Mouse (Mus musculus) fat pad, adult 2 months (tissue): ENCODE data around the gene Ahr.
A peak's percentile ranks its signal among the peaks of the same experiment; 100 is the strongest.

ENCODE experiments used
- DNase-seq: peaks from one replicate; pipeline ENCODE4 v3.0.0-alpha.2; 2011; ENCODE audit warnings: low read depth, low spot score; ENCODE audit errors: extremely low read depth

The Ahr gene

GRCm38 (mm10) chr12:35534754-35535236 lies at the start of gene Ahr:
Gene Ahr (minus strand): TSS chr12:35535038.
- no peak for DNase-seq

- no peak for DNase-seq
Observed at GRCm38 (mm10) chr12:35578826-35579225, 44.0 kb upstream of the Ahr start.

- DNase-seq: no peak
Observed at GRCm38 (mm10) chr12:35576107-35576506, 41.3 kb upstream of the Ahr start.

- no peak for DNase-seq
Observed at GRCm38 (mm10) chr12:35573713-35574112, 38.9 kb upstream of the Ahr start.

GRCm38 (mm10) chr12:35562826-35563225 lies 28.0 kb upstream of the Ahr start:
- no peak for DNase-seq

GRCm38 (mm10) chr12:35558868-35559267 lies 24.0 kb upstream of the Ahr start:
- no peak for DNase-seq

GRCm38 (mm10) chr12:35555925-35556324 lies 21.1 kb upstream of the Ahr start:
- DNase-seq: no peak

GRCm38 (mm10) chr12:35554309-35554708 lies 19.5 kb upstream of the Ahr start:
- DNase-seq: no peak

- no peak for DNase-seq
Observed at GRCm38 (mm10) chr12:35553174-35553573, 18.3 kb upstream of the Ahr start.

GRCm38 (mm10) chr12:35550299-35550698 lies 15.5 kb upstream of the Ahr start:
- no peak for DNase-seq

GRCm38 (mm10) chr12:35542836-35543235 lies 8.0 kb upstream of the Ahr start:
- no peak for DNase-seq

GRCm38 (mm10) chr12:35538843-35539242 lies 4.0 kb upstream of the Ahr start:
- DNase-seq: no peak

- no peak for DNase-seq
Observed at GRCm38 (mm10) chr12:35534114-35534753, 604 bp downstream of the Ahr start.

- no peak for DNase-seq
Observed at GRCm38 (mm10) chr12:35533748-35534113, 1.1 kb downstream of the Ahr start.

- no peak for DNase-seq
Observed at GRCm38 (mm10) chr12:35533133-35533532, 1.7 kb downstream of the Ahr start.

GRCm38 (mm10) chr12:35532151-35532550 lies 2.7 kb downstream of the Ahr start:
- no peak for DNase-seq

GRCm38 (mm10) chr12:35530587-35530986 lies 4.3 kb downstream of the Ahr start:
- no peak for DNase-seq

- DNase-seq: no peak
Observed at GRCm38 (mm10) chr12:35527429-35527828, 7.4 kb downstream of the Ahr start.

- no peak for DNase-seq
Observed at GRCm38 (mm10) chr12:35522585-35523103, 12.2 kb downstream of the Ahr start.

GRCm38 (mm10) chr12:35515621-35516020 lies 19.2 kb downstream of the Ahr start:
- no peak for DNase-seq

- peak; percentile 23 for DNase-seq
Observed at GRCm38 (mm10) chr12:35514671-35515070, 20.2 kb downstream of the Ahr start.

- no peak for DNase-seq
Observed at GRCm38 (mm10) chr12:35510711-35511110, 24.1 kb downstream of the Ahr start.

GRCm38 (mm10) chr12:35506383-35506782 lies 28.5 kb downstream of the Ahr start:
- DNase-seq: no peak
